Mouse (Mus musculus) forebrain, embryonic 14.5 days (tissue): ENCODE data around the gene Blcap. TPM values are rescaled to one million over a fixed set of nuclear protein-coding genes. Genes with fewer than 3 reads are reported as not detected.

Experiments
- ATAC-seq: fragments of 200-750 bp; cut with Nextera tagmentation; 2 replicates; pipeline ENCODE4 v1.8.0; 2017; ENCODE audit warnings: mild to moderate bottlenecking, moderate library complexity
- DNase-seq: peaks from one replicate; pipeline ENCODE4 v3.0.0-alpha.2; 2015; ENCODE audit warnings: low spot score
- H3K27ac ChIP-seq: fragments of 300-500 bp; sonication (generic); 2 replicates; pipeline ENCODE4 v1.5.1; 2014; ENCODE audit warnings: low read depth, mild to moderate bottlenecking, control low read depth, low read length, moderate library complexity
- H3K27me3 ChIP-seq: fragments of 300-500 bp; sonication (generic); replicated peaks from 2 replicates; pipeline ENCODE4 v1.6.1; 2014; ENCODE audit warnings: low read length, control low read depth, mixed read lengths; ENCODE audit not compliant: control insufficient read depth, insufficient read depth
- H3K36me3 ChIP-seq: fragments of 300-500 bp; sonication (generic); 2 replicates; pipeline ENCODE4 v1.6.1; 2014; ENCODE audit warnings: low read length, control low read depth; ENCODE audit not compliant: control insufficient read depth, insufficient read depth
- H3K4me1 ChIP-seq: fragments of 300-500 bp; sonication (generic); 2 replicates; pipeline ENCODE4 v1.6.1; 2014; ENCODE audit warnings: antibody characterized with exemption, low read length, control low read depth; ENCODE audit not compliant: control insufficient read depth, insufficient read depth
- H3K4me2 ChIP-seq: fragments of 300-500 bp; sonication (generic); 2 replicates; pipeline ENCODE4 v1.6.1; 2014; ENCODE audit warnings: mild to moderate bottlenecking, control low read depth, low read length
- H3K4me3 ChIP-seq: fragments of 300-500 bp; sonication (generic); 2 replicates; pipeline ENCODE4 v1.5.1; 2014; ENCODE audit warnings: low read depth, low read length, control low read depth
- H3K9ac ChIP-seq: fragments of 300-500 bp; sonication (generic); 2 replicates; pipeline ENCODE4 v1.6.1; 2014; ENCODE audit warnings: mild to moderate bottlenecking, low read length, control low read depth, moderate library complexity
- H3K9me3 ChIP-seq: fragments of 300-500 bp; sonication (generic); replicated peaks from 2 replicates; pipeline ENCODE4 v1.6.1; 2016; ENCODE audit warnings: low read length, control low read depth, mixed read lengths; ENCODE audit not compliant: control insufficient read depth
- WGBS: fragments of 180-500 bp; shearing (Covaris S2); extraction: QIAGEN DNeasy Blood & Tissue Kit; methylation state at CpG from one replicate; pipeline ENCODE4 v1.1.7; 2014; 5-methylcytosine and 5-hydroxymethylcytosine counted together
- polyA plus RNA-seq: library from polyadenylated mRNA; unstranded; fragments of >200 nt; fragmentation: Nextera tagmentation; extraction: Ambion mirVana; gene quantifications from 2 replicates; pipeline ENCODE4 v1.2.1, GENCODE M21; 2014

Blcap gene
- polyA plus RNA-seq, 1 experiment from 2014 or later: 240 TPM

- DNase-seq (peak; percentile 79), ATAC-seq (peak; percentile 5)
- Histone ChIP-seq H3K4me1 (peaks cover 66% of the 10 kb centered on the region), H3K27ac (peak overlapping the region; percentile 79), H3K9me3 (no peaks in the 10 kb centered on the region), H3K36me3 (peaks cover 4% of the 10 kb centered on the region; the same call in 1 of the 2 replicates), H3K9ac (peak overlapping the region; percentile 38), H3K4me3 (no peak overlapping the region), H3K4me2 (peak overlapping the region; percentile 28), H3K27me3 (no peaks in the 10 kb centered on the region)
- WGBS: 22% methylated on average over 24 of the region's 24 CpGs
Measured at GRCm38 (mm10) chr2:157540073-157540952, 30.8 kb downstream of the Blcap start.

DNA sequence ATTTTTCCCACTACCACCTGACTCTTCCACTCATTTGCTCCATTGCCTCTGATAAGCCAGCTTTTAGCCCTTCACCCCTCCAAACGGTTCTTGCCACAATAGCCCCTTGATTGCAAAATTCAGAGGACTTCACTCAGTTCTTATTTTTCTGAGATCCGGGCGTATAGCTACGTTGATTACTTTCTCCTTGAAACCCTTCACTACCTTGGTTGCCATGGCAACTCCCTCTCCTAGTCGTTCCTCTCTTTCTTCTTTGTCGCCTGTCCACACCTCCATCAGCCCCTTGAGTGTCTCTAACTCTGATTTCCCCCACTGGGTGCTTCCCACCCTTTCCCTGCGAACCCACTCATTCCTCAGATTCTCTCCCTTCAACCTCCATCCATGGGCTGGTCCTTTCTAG is 34.0 kb downstream of the Blcap start:
- WGBS: 16% methylated on average over 7 of the region's 7 CpGs
- Histone ChIP-seq H3K36me3 (no peaks in the 10 kb centered on the region), H3K4me1 (peaks cover 46% of the 10 kb centered on the region), H3K9ac (no peak overlapping the region), H3K9me3 (no peaks in the 10 kb centered on the region), H3K4me2 (no peak overlapping the region), H3K27ac (peak overlapping the region; percentile 76), H3K27me3 (no peaks in the 10 kb centered on the region), H3K4me3 (no peak overlapping the region)
- ATAC-seq (peak; percentile 38), DNase-seq (peak; percentile 86)

- H3K9me3 ChIP-seq: no peaks in the 10 kb centered on the region
- H3K36me3 ChIP-seq: no peaks in the 10 kb centered on the region
- ATAC-seq: no peak
- 62% methylated on average over 7 of the region's 7 CpGs for WGBS
- H3K4me2 ChIP-seq: no peak overlapping the region
- no peak overlapping the region for H3K4me3 ChIP-seq
- peaks cover 44% of the 10 kb centered on the region for H3K4me1 ChIP-seq
- DNase-seq: peak; percentile 41
- peak overlapping the region; percentile 76 for H3K27ac ChIP-seq
- no peak overlapping the region for H3K9ac ChIP-seq
- no peaks in the 10 kb centered on the region for H3K27me3 ChIP-seq
Measured at GRCm38 (mm10) chr2:157536476-157537081, 34.5 kb downstream of the Blcap start.

DNA sequence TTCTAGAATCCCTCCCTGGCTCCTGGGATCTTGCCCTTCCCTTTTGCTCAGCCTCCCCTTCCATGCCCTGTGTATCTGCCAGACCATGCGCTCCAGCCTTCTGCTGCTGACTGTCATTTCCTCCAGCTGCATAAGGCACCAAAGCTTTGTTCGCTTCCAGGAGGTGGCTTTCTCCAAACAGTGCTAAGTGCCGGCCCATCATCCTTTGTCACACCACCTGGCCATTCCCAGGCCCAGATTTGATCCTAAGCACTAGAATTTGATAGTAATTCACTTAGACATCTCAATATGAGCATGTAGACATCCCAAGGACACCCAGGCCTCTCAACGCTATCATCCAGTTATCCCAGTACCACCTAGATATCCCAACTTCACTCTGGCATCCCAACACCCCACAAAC is 36.9 kb downstream of the Blcap start:
- H3K9me3 ChIP-seq: no peaks in the 10 kb centered on the region
- DNase-seq: no peak
- no peak overlapping the region for H3K27ac ChIP-seq
- H3K4me3 ChIP-seq: no peak overlapping the region
- no peak overlapping the region for H3K4me2 ChIP-seq
- no peaks in the 10 kb centered on the region for H3K36me3 ChIP-seq
- no peak for ATAC-seq
- peaks cover 42% of the 10 kb centered on the region for H3K4me1 ChIP-seq
- H3K9ac ChIP-seq: no peak overlapping the region
- WGBS: 69% methylated on average over 4 of the region's 4 CpGs
- no peaks in the 10 kb centered on the region for H3K27me3 ChIP-seq

DNA sequence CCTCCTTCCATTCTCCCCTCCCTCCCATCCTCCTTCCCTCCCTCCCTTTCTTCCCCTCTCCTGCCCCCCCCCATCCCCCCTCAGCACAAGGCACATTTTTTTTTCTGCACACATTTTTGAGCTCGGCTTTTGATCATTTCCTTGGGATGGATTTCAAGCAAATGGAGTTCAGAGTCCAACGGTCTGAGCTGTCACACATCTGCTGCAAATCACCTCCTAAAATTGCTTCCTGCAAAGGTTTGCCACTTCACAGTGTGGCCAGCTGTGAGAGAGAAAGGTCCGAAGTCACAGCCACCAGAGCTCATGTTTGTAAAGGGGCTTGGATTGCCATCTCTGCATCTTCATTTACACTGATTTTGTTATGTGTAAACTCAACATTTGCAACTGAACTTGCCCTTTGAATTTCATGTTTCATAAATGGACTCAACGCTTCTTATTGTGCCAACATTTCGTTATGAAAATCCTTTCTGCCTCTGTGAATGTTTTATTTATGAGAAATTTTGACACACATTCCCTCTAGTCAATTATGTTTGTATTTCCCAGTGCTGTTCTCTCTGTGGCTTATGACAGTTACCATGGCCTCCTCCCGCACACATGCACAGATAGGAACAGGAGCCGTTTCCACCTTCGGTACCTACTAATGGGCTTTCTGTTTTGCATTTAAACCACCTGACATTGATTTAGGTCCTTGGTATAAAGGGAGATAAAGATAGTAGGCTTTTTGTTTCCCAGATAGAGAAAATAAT is 39.2 kb downstream of the Blcap start:
- H3K27me3 ChIP-seq: no peaks in the 10 kb centered on the region
- H3K27ac ChIP-seq: peak overlapping the region; percentile 61
- H3K4me2 ChIP-seq: no peak overlapping the region
- 52% methylated on average over 8 of the region's 8 CpGs for WGBS
- H3K36me3 ChIP-seq: no peaks in the 10 kb centered on the region
- no peak overlapping the region for H3K9ac ChIP-seq
- H3K4me3 ChIP-seq: no peak overlapping the region
- DNase-seq: peak; percentile 22
- peaks cover 36% of the 10 kb centered on the region for H3K4me1 ChIP-seq
- ATAC-seq: no peak
- H3K9me3 ChIP-seq: no peaks in the 10 kb centered on the region

- Histone ChIP-seq H3K9ac (no peak overlapping the region), H3K36me3 (no peaks in the 10 kb centered on the region), H3K4me1 (peaks cover 35% of the 10 kb centered on the region), H3K27me3 (no peaks in the 10 kb centered on the region), H3K4me2 (no peak overlapping the region), H3K27ac (peak overlapping the region; percentile 71; the same call in 1 of the 2 replicates), H3K9me3 (no peaks in the 10 kb centered on the region), H3K4me3 (no peak overlapping the region)
- DNase-seq (peak; percentile 77), ATAC-seq (0 out of 2 replicates have a peak, but pooled peaks have one; percentile 24)
- 30% methylated on average over 13 of the region's 13 CpGs for WGBS
Measured at GRCm38 (mm10) chr2:157530056-157530955, 40.8 kb downstream of the Blcap start.

DNA sequence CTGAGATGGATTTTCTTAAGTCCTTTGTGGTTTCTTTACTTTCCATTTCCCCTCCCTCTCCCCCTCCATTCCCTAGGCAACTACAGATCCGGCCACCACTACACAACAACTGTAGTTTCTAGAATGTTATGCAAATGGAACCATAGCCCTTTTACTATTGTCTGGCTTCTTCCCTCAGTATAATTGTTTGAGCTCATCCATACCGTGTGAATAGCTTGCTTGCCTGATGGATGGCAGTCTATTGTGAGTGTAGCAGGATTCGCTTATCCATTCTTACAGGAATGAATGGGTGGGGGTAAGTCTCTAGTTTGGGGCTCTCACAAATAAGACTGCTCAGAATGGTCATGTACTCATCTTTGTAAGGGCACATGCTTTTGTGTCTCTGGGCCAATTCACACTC is 48.5 kb downstream of the Blcap start:
- 27% methylated on average over 3 of the region's 3 CpGs for WGBS
- Histone ChIP-seq H3K27me3 (no peaks in the 10 kb centered on the region), H3K9me3 (no peaks in the 10 kb centered on the region), H3K9ac (no peak overlapping the region), H3K36me3 (no peaks in the 10 kb centered on the region), H3K4me2 (no peak overlapping the region), H3K4me1 (peaks cover 35% of the 10 kb centered on the region), H3K4me3 (no peak overlapping the region), H3K27ac (no peak overlapping the region)
- ATAC-seq: no peak
- DNase-seq: no peak

- Histone ChIP-seq H3K4me2 (no peak overlapping the region), H3K27ac (peak overlapping the region; percentile 44; the same call in 1 of the 2 replicates), H3K36me3 (no peaks in the 10 kb centered on the region), H3K27me3 (no peaks in the 10 kb centered on the region), H3K4me3 (no peak overlapping the region), H3K9ac (no peak overlapping the region), H3K9me3 (no peaks in the 10 kb centered on the region), H3K4me1 (peaks cover 31% of the 10 kb centered on the region)
- 9% methylated on average over 5 of the region's 5 CpGs for WGBS
- peak; percentile 67; the same call in 1 of the 2 replicates for ATAC-seq
- DNase-seq: peak; percentile 91
Measured at GRCm38 (mm10) chr2:157520496-157520895, 50.6 kb downstream of the Blcap start.
